Mouse (Mus musculus): ENCODE measurements around the gene Gm12216. TPM values are rescaled to one million over a fixed set of nuclear protein-coding genes. Genes with fewer than 3 reads are reported as not detected.
"Not testable (repeated sequence)": the region's sequence is repeated elsewhere in the genome, so short reads cannot be mapped to it uniquely, and the experiment has no call there.

The Gm12216 gene
- total and polyA plus RNA-seq, 2 experiments = 2.7 to 3.2 TPM

DNA sequence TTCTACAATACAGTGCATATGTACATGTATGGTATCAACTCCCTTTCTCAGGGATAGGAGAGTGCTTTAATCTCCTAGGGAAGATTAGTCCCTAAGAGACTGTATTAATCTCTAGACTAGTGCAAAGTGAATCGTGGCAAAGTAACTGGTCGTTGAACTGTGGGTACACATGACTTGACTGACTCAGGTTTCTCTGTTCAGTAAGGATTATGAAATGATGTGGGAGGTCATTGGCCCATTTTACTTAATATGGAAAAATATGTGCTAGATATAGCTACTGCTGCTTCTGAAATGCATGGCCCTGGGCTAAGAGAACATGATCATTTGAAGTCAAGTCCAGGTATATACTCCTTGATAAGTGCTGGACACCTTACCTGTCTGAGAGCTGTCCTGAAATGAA lies 24.2 kb upstream of the Gm12216 start:
- Histone ChIP-seq H3K27ac (replicated peaks; ENCODE audit: insufficient read depth, low read depth, low read length) (no peak overlapping the region), H3K27me3 (ENCODE audit: control insufficient read depth, insufficient read depth, low read length) (no peaks in the 10 kb centered on the region), H3K79me2 (ENCODE audit: control insufficient read depth, insufficient read depth, low read length) (peaks cover 13% of the 10 kb centered on the region), H3K36me3 (ENCODE audit: control insufficient read depth, insufficient read depth, low read length) (peaks cover 26% of the 10 kb centered on the region), H3K4me1 (ENCODE audit: control insufficient read depth, insufficient read depth, low read length) (peaks cover 15% of the 10 kb centered on the region), H3K4me3 (ENCODE audit: insufficient read depth, low read depth, low read length) (no peak overlapping the region), H3K9ac (ENCODE audit: low read depth, low read length) (no peak overlapping the region)
- no peak for TF ChIP-seq CTCF (IDR thresholded peaks at IDR 0.05; ENCODE audit: low read depth, low read length)
- 30% methylated on average over 2 of the region's 2 CpGs for WGBS
- DNase-seq (ENCODE audit: extremely low read depth, low read depth, low spot score) = peak; percentile 86

DNA sequence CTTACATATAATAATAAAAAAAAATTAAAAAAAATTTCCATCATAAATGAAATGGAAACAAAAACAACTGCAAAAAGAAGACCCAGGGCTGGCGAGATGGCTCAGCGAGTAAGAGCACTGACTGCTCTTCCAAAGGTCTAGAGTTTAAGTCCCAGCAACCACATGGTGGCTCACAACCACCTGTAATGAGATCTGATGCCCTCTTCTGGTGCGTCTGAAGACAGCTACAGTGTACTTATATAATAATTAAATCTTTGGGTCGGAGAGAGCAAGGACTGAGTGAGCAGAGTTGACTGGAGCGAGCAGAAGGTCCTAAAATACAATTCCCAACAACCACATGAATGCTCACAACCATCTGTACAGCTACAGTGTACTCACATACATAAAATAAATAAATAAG lies 19.0 kb upstream of the Gm12216 start:
- 95% methylated on average over 5 of the region's 5 CpGs for WGBS
- not testable (repeated sequence) for H3K9ac ChIP-seq (ENCODE audit: low read depth, low read length); H3K79me2 ChIP-seq (ENCODE audit: control insufficient read depth, insufficient read depth, low read length); H3K4me3 ChIP-seq (ENCODE audit: insufficient read depth, low read depth, low read length); H3K27me3 ChIP-seq (ENCODE audit: control insufficient read depth, insufficient read depth, low read length); H3K27ac ChIP-seq (replicated peaks; ENCODE audit: insufficient read depth, low read depth, low read length); DNase-seq (ENCODE audit: extremely low read depth, low read depth, low spot score); H3K4me1 ChIP-seq (ENCODE audit: control insufficient read depth, insufficient read depth, low read length)
- peaks cover 17% of the 10 kb centered on the region for H3K36me3 ChIP-seq (ENCODE audit: control insufficient read depth, insufficient read depth, low read length)

DNA sequence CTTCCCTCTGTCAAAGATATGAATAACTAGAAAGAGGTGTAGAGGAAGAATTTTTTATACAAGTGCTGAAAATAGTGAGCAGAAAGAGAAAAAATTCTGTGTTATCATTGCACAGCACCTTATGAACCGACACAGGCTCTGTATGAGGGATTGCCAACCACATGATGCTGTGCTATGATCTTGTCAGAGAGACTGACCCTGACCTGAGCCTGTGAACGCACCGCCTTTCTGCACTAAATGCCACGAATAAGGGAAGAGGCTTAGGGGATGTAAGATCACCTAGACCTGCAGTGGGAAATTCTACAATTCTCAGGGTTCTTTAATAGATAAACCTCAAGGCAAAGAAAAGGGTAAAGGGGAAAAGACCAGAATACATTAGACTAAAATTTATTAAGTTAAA lies 17.4 kb upstream of the Gm12216 start:
- TF ChIP-seq POLR2A (IDR thresholded peaks at IDR 0.05; ENCODE audit: extremely low read depth, insufficient read depth, low read length) (no peak), CTCF (IDR thresholded peaks at IDR 0.05; ENCODE audit: low read depth, low read length) (no peak)
- 86% methylated on average over 4 of the region's 4 CpGs for WGBS

DNA sequence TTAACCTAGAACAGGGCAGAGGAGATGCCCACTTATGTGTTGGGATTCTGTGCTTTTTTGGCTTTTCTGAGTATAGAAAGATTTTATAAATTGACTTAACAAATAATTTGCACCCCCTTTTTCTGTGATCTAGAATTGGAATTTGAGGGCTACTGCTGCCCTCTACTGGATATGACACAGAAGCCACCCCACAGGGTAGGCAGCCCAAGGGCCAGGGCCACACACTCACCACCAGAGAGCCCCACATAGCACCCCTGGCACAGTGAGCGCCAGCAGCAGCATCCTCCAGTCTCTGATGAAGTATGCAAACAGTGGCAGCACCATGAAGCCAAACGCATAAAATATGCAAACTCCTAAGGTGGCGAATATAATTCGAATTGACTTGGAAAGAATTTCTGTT lies 15.7 kb upstream of the Gm12216 start:
- Histone ChIP-seq H3K4me1 (ENCODE audit: control insufficient read depth, insufficient read depth, low read length) (peaks cover 2% of the 10 kb centered on the region; the same call in 1 of the 2 replicates), H3K79me2 (ENCODE audit: control insufficient read depth, insufficient read depth, low read length) (no peaks in the 10 kb centered on the region), H3K27me3 (ENCODE audit: control insufficient read depth, insufficient read depth, low read length) (no peaks in the 10 kb centered on the region), H3K36me3 (ENCODE audit: control insufficient read depth, insufficient read depth, low read length) (peaks cover 26% of the 10 kb centered on the region), H3K4me3 (ENCODE audit: insufficient read depth, low read depth, low read length) (no peak overlapping the region), H3K27ac (replicated peaks; ENCODE audit: insufficient read depth, low read depth, low read length) (no peak overlapping the region), H3K9ac (ENCODE audit: low read depth, low read length) (no peak overlapping the region)
- WGBS = 66% methylated on average over 4 of the region's 4 CpGs
- DNase-seq (ENCODE audit: extremely low read depth, low read depth, low spot score) = no peak
- TF ChIP-seq POLR2A (IDR thresholded peaks at IDR 0.05; ENCODE audit: extremely low read depth, insufficient read depth, low read length) (no peak), CTCF (IDR thresholded peaks at IDR 0.05; ENCODE audit: low read depth, low read length) (peak; percentile 65)

More for the DNA sequence above, 17.4 kb upstream of the Gm12216 start:
- Histone ChIP-seq H3K27me3 (ENCODE audit: control insufficient read depth, insufficient read depth, low read length) (no peaks in the 10 kb centered on the region), H3K4me1 (ENCODE audit: control insufficient read depth, insufficient read depth, low read length) (peaks cover 2% of the 10 kb centered on the region; the same call in 1 of the 2 replicates), H3K36me3 (ENCODE audit: control insufficient read depth, insufficient read depth, low read length) (peaks cover 21% of the 10 kb centered on the region), H3K79me2 (ENCODE audit: control insufficient read depth, insufficient read depth, low read length) (no peaks in the 10 kb centered on the region; the same call in 1 of the 2 replicates), H3K4me3 (ENCODE audit: insufficient read depth, low read depth, low read length) (no peak overlapping the region), H3K9ac (ENCODE audit: low read depth, low read length) (no peak overlapping the region), H3K27ac (replicated peaks; ENCODE audit: insufficient read depth, low read depth, low read length) (no peak overlapping the region)
- no peak for DNase-seq (ENCODE audit: extremely low read depth, low read depth, low spot score)

DNA sequence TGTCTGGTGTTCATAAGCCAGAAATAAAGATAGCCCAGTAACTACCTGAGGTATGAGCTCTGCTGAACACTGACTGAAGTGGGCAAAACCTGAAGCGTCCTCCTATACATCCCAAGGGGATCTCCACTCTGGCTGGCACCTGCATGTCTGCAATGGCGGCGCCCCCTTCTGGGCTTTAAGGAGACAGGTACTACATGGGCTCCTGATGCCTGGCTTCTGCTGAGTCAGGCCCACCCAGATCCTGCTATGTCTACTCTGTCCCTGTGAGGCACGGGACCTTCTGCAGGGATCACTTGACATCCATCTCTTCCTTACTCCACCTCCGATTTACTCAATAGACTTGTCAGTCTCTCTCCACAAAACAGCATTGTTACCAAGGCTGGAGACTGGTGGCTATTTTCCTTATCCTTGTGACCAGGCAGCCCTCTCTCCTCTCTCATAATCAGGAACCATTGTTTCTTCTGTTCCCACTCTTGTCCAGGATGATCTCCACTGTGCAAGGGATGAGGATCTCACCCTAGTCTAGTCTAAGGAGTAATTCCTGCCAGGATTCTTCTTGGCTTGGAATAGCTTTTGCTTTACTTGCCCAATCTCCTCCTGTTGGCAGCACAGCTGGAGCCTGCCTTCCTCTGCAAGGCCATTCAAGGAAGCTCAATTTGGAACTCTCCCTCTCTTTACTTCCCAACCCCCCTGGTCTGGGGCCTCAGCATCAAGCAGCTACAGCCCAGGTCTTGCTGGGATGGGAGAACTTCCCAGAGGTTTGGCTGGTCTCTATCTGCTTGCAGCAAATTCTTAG lies 15.1 kb upstream of the Gm12216 start:
- 83% methylated on average over 5 of the region's 5 CpGs for WGBS
- not testable (repeated sequence) for H3K27me3 ChIP-seq (ENCODE audit: control insufficient read depth, insufficient read depth, low read length); H3K9ac ChIP-seq (ENCODE audit: low read depth, low read length); DNase-seq (ENCODE audit: extremely low read depth, low read depth, low spot score); H3K4me3 ChIP-seq (ENCODE audit: insufficient read depth, low read depth, low read length); H3K4me1 ChIP-seq (ENCODE audit: control insufficient read depth, insufficient read depth, low read length); H3K27ac ChIP-seq (replicated peaks; ENCODE audit: insufficient read depth, low read depth, low read length); H3K79me2 ChIP-seq (ENCODE audit: control insufficient read depth, insufficient read depth, low read length)
- H3K36me3 ChIP-seq (ENCODE audit: control insufficient read depth, insufficient read depth, low read length) = peaks cover 26% of the 10 kb centered on the region
- TF ChIP-seq CTCF (IDR thresholded peaks at IDR 0.05; ENCODE audit: low read depth, low read length) = peak; percentile 8; the same call in 1 of the 2 replicates

DNA sequence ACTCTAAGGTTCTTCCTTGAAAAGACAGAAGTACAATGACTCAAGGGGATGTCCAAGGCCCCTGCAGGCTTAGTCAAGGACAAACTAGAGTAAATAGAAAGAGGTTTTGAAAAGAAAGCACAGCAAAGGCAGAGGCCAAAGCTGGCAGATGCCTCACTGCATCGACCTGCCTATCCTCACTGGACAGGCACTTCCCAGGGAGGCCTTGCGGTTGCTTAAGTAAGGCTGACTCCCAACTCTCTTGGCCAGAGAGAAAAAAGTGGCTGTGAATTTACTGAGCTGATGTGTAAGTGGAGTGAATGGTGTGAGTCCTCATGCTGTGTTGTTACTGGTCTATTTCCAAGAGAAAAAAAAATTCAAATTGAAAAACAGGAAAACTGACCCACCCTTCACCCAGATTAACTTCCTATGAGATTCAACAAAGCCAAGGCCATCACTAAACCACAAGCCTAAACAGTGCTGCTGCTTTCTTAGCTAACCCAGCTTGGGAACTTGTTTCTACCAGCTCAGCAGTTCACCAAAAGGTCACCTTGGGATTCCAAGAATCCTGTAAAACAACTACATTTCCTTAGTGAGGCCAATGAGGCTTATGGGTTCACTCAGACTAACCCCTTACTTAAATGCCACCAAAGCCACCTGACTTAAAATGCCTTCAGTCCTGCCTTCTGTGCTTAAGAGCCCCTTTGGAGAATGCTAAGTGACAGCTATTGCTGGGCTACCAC lies 12.9 kb upstream of the Gm12216 start:
- no peak overlapping the region for H3K4me3 ChIP-seq (ENCODE audit: insufficient read depth, low read depth, low read length)
- H3K4me1 ChIP-seq (ENCODE audit: control insufficient read depth, insufficient read depth, low read length) = peaks cover 2% of the 10 kb centered on the region; the same call in 1 of the 2 replicates
- peak overlapping the region; percentile 37 for H3K27ac ChIP-seq (replicated peaks; ENCODE audit: insufficient read depth, low read depth, low read length)
- DNase-seq (ENCODE audit: extremely low read depth, low read depth, low spot score) = no peak
- no peaks in the 10 kb centered on the region for H3K27me3 ChIP-seq (ENCODE audit: control insufficient read depth, insufficient read depth, low read length)
- TF ChIP-seq POLR2A (IDR thresholded peaks at IDR 0.05; ENCODE audit: extremely low read depth, insufficient read depth, low read length) (no peak), CTCF (IDR thresholded peaks at IDR 0.05; ENCODE audit: low read depth, low read length) (no peak)
- no peaks in the 10 kb centered on the region for H3K79me2 ChIP-seq (ENCODE audit: control insufficient read depth, insufficient read depth, low read length)
- WGBS = 74% methylated on average over 2 of the region's 2 CpGs
- no peak overlapping the region for H3K9ac ChIP-seq (ENCODE audit: low read depth, low read length)
- peaks cover 25% of the 10 kb centered on the region for H3K36me3 ChIP-seq (ENCODE audit: control insufficient read depth, insufficient read depth, low read length)

Data from liver, adult 2 months (tissue).